Mouse (Mus musculus) brain, embryonic 14.5 days (tissue): ENCODE measurements around the gene Macf1.

Experiments
- CTCF ChIP-seq: fragments of 200-500 bp; IDR thresholded peaks from 2 replicates; pipeline ENCODE4 v1.5.1; 2012; ENCODE audit warnings: inconsistent platforms, mild to moderate bottlenecking, moderate library complexity, borderline replicate concordance; ENCODE audit not compliant: insufficient read depth, insufficient read length; ENCODE audit errors: extremely low read depth
- POLR2A ChIP-seq: fragments of 200-500 bp; IDR thresholded peaks from 2 replicates; pipeline ENCODE4 v1.6.1; 2012; ENCODE audit warnings: mild to moderate bottlenecking, inconsistent platforms, borderline replicate concordance; ENCODE audit not compliant: poor library complexity, insufficient read depth, insufficient read length, severe bottlenecking; ENCODE audit errors: extremely low read depth

- TF ChIP-seq CTCF (no peak), POLR2A (no peak)
Measured at GRCm38 (mm10) chr4:123397049-123397448, 287.1 kb downstream of the Macf1 start.
